Mouse (Mus musculus) ovary, postnatal 10 days (tissue): ENCODE results near the gene Krtap1-3.

Source experiments
- DNase-seq: peaks from one replicate; pipeline ENCODE4 v3.0.0; 2022; ENCODE audit warnings: low spot score

The Krtap1-3 gene

GRCm38 (mm10) chr11:99557976-99558745, 33.0 kb downstream of the Krtap1-3 start:
- no peak for DNase-seq

- no peak for DNase-seq
Measured at GRCm38 (mm10) chr11:99556753-99557152, 34.4 kb downstream of the Krtap1-3 start, which contains the start of gene Krtap3-2. TSS of gene Krtap3-2 (minus strand) at chr11:99556853.

GRCm38 (mm10) chr11:99556195-99556594, 34.9 kb downstream of the Krtap1-3 start:
- no peak for DNase-seq

GRCm38 (mm10) chr11:99550765-99551164, 40.4 kb downstream of the Krtap1-3 start, which contains the start of gene Krtap3-3:
TSS of gene Krtap3-3 (minus strand) at chr11:99550865.
- no peak for DNase-seq

GRCm38 (mm10) chr11:99547892-99548291, 43.2 kb downstream of the Krtap1-3 start:
- DNase-seq, result no peak
